Mouse (Mus musculus): ENCODE results near the gene Krtap4-8. TPM values are rescaled to one million over a fixed set of nuclear protein-coding genes. Genes with fewer than 3 reads are reported as not detected.

Krtap4-8 gene
- polyA plus RNA-seq (2014; fragmentation: Illumina TruSeq; extraction: RNeasy Lipid Tissue Mini Kit (QIAGEN cat#74804); ENCODE audit: low replicate concordance), result not detected

GRCm38 (mm10) chr11:99780604-99781003, at the start of gene Krtap4-8:
Krtap4-8 (minus strand) TSS chr11:99780704.

GRCm38 (mm10) chr11:99815566-99815965, 35.1 kb upstream of the Krtap4-8 start, which contains the start of gene Gm11564:
Gm11564 (minus strand) TSS chr11:99815666.

GRCm38 (mm10) chr11:99809792-99810191, 29.3 kb upstream of the Krtap4-8 start, which contains the start of gene Krtap4-13:
Krtap4-13 (minus strand) TSS chr11:99809892.

GRCm38 (mm10) chr11:99804346-99804745, 23.8 kb upstream of the Krtap4-8 start, which contains the start of gene Gm11554:
Gm11554 (minus strand) TSS chr11:99804446.

GRCm38 (mm10) chr11:99798832-99799231, 18.3 kb upstream of the Krtap4-8 start, which contains the start of gene Gm11569:
Gm11569 (minus strand) TSS chr11:99798932.

GRCm38 (mm10) chr11:99793367-99793766, 12.9 kb upstream of the Krtap4-8 start, which contains the start of gene Gm11596:
Gm11596 (minus strand) TSS chr11:99793467.

GRCm38 (mm10) chr11:99784900-99785299, 4.4 kb upstream of the Krtap4-8 start, which contains the start of gene Krtap4-9:
Krtap4-9 (plus strand) TSS chr11:99785200.

GRCm38 (mm10) chr11:99772813-99773212, 7.7 kb downstream of the Krtap4-8 start, which contains the start of gene Gm11595:
Gm11595 (minus strand) TSS chr11:99772913.

GRCm38 (mm10) chr11:99734190-99734589, 46.3 kb downstream of the Krtap4-8 start, which contains the start of gene Gm14180:
Gm14180 (minus strand) TSS chr11:99734290.

Other genes with a start within 250 kb of the Krtap4-8 start
- not detected for gene Krt40, start 237.5 kb downstream of the Krtap4-8 start, polyA plus RNA-seq (2014; fragmentation: Illumina TruSeq; extraction: RNeasy Lipid Tissue Mini Kit (QIAGEN cat#74804); ENCODE audit: low replicate concordance)
- gene Krtap3-3, start 229.8 kb downstream of the Krtap4-8 start, polyA plus RNA-seq (2014; fragmentation: Illumina TruSeq; extraction: RNeasy Lipid Tissue Mini Kit (QIAGEN cat#74804); ENCODE audit: low replicate concordance), result not detected
- gene Krtap3-2, start 223.9 kb downstream of the Krtap4-8 start, polyA plus RNA-seq (2014; fragmentation: Illumina TruSeq; extraction: RNeasy Lipid Tissue Mini Kit (QIAGEN cat#74804); ENCODE audit: low replicate concordance), result not detected
- gene Gm11939, start 221.2 kb downstream of the Krtap4-8 start, polyA plus RNA-seq (2014; fragmentation: Illumina TruSeq; extraction: RNeasy Lipid Tissue Mini Kit (QIAGEN cat#74804); ENCODE audit: low replicate concordance), result not detected
- not detected for gene Krtap3-1, start 214.1 kb downstream of the Krtap4-8 start, polyA plus RNA-seq (2014; fragmentation: Illumina TruSeq; extraction: RNeasy Lipid Tissue Mini Kit (QIAGEN cat#74804); ENCODE audit: low replicate concordance)
- gene Krtap1-5, start 199.7 kb downstream of the Krtap4-8 start, polyA plus RNA-seq (2014; fragmentation: Illumina TruSeq; extraction: RNeasy Lipid Tissue Mini Kit (QIAGEN cat#74804); ENCODE audit: low replicate concordance), result not detected
- not detected for gene Krtap1-4, start 197.1 kb downstream of the Krtap4-8 start, polyA plus RNA-seq (2014; fragmentation: Illumina TruSeq; extraction: RNeasy Lipid Tissue Mini Kit (QIAGEN cat#74804); ENCODE audit: low replicate concordance)
- not detected for gene Krtap1-3, start 189.4 kb downstream of the Krtap4-8 start, polyA plus RNA-seq (2014; fragmentation: Illumina TruSeq; extraction: RNeasy Lipid Tissue Mini Kit (QIAGEN cat#74804); ENCODE audit: low replicate concordance)
- gene Krtap9-3, start 182.6 kb downstream of the Krtap4-8 start, polyA plus RNA-seq (2014; fragmentation: Illumina TruSeq; extraction: RNeasy Lipid Tissue Mini Kit (QIAGEN cat#74804); ENCODE audit: low replicate concordance), result not detected
- gene Gm11938, start 177.4 kb downstream of the Krtap4-8 start, polyA plus RNA-seq (2014; fragmentation: Illumina TruSeq; extraction: RNeasy Lipid Tissue Mini Kit (QIAGEN cat#74804); ENCODE audit: low replicate concordance), result not detected
- gene Gm11937, start 170.5 kb downstream of the Krtap4-8 start, polyA plus RNA-seq (2014; fragmentation: Illumina TruSeq; extraction: RNeasy Lipid Tissue Mini Kit (QIAGEN cat#74804); ENCODE audit: low replicate concordance), result not detected
- not detected for gene Krtap2-4, start 165.9 kb downstream of the Krtap4-8 start, polyA plus RNA-seq (2014; fragmentation: Illumina TruSeq; extraction: RNeasy Lipid Tissue Mini Kit (QIAGEN cat#74804); ENCODE audit: low replicate concordance)
- gene Gm11562, start 160.3 kb downstream of the Krtap4-8 start, polyA plus RNA-seq (2014; fragmentation: Illumina TruSeq; extraction: RNeasy Lipid Tissue Mini Kit (QIAGEN cat#74804); ENCODE audit: low replicate concordance), result not detected
- not detected for gene Krtap4-1, start 152.5 kb downstream of the Krtap4-8 start, polyA plus RNA-seq (2014; fragmentation: Illumina TruSeq; extraction: RNeasy Lipid Tissue Mini Kit (QIAGEN cat#74804); ENCODE audit: low replicate concordance)
- gene Krtap4-2, start 145.6 kb downstream of the Krtap4-8 start, polyA plus RNA-seq (2014; fragmentation: Illumina TruSeq; extraction: RNeasy Lipid Tissue Mini Kit (QIAGEN cat#74804); ENCODE audit: low replicate concordance), result not detected
- not detected for gene Krtap4-7, start 136.6 kb downstream of the Krtap4-8 start, polyA plus RNA-seq (2014; fragmentation: Illumina TruSeq; extraction: RNeasy Lipid Tissue Mini Kit (QIAGEN cat#74804); ENCODE audit: low replicate concordance)
- gene Gm11555, start 130.5 kb downstream of the Krtap4-8 start, polyA plus RNA-seq (2014; fragmentation: Illumina TruSeq; extraction: RNeasy Lipid Tissue Mini Kit (QIAGEN cat#74804); ENCODE audit: low replicate concordance), result not detected
- gene Gm11563, start 121.7 kb downstream of the Krtap4-8 start, polyA plus RNA-seq (2014; fragmentation: Illumina TruSeq; extraction: RNeasy Lipid Tissue Mini Kit (QIAGEN cat#74804); ENCODE audit: low replicate concordance), result not detected
- not detected for gene Krtap4-6, start 114.7 kb downstream of the Krtap4-8 start, polyA plus RNA-seq (2014; fragmentation: Illumina TruSeq; extraction: RNeasy Lipid Tissue Mini Kit (QIAGEN cat#74804); ENCODE audit: low replicate concordance)
- gene Gm14190, start 90.0 kb downstream of the Krtap4-8 start, polyA plus RNA-seq (2014; fragmentation: Illumina TruSeq; extraction: RNeasy Lipid Tissue Mini Kit (QIAGEN cat#74804); ENCODE audit: low replicate concordance), result not detected
- not detected for gene Gm14180, start 46.4 kb downstream of the Krtap4-8 start, polyA plus RNA-seq (2014; fragmentation: Illumina TruSeq; extraction: RNeasy Lipid Tissue Mini Kit (QIAGEN cat#74804); ENCODE audit: low replicate concordance)
- not detected for gene Gm11595, start 7.8 kb downstream of the Krtap4-8 start, polyA plus RNA-seq (2014; fragmentation: Illumina TruSeq; extraction: RNeasy Lipid Tissue Mini Kit (QIAGEN cat#74804); ENCODE audit: low replicate concordance)
- gene Krtap4-9, start 4.5 kb upstream of the Krtap4-8 start, polyA plus RNA-seq (2014; fragmentation: Illumina TruSeq; extraction: RNeasy Lipid Tissue Mini Kit (QIAGEN cat#74804); ENCODE audit: low replicate concordance), result not detected
- gene Gm11596, start 12.8 kb upstream of the Krtap4-8 start, polyA plus RNA-seq (2014; fragmentation: Illumina TruSeq; extraction: RNeasy Lipid Tissue Mini Kit (QIAGEN cat#74804); ENCODE audit: low replicate concordance), result not detected
- not detected for gene Gm11569, start 18.2 kb upstream of the Krtap4-8 start, polyA plus RNA-seq (2014; fragmentation: Illumina TruSeq; extraction: RNeasy Lipid Tissue Mini Kit (QIAGEN cat#74804); ENCODE audit: low replicate concordance)
- not detected for gene Gm11554, start 23.7 kb upstream of the Krtap4-8 start, polyA plus RNA-seq (2014; fragmentation: Illumina TruSeq; extraction: RNeasy Lipid Tissue Mini Kit (QIAGEN cat#74804); ENCODE audit: low replicate concordance)
- not detected for gene Krtap4-13, start 29.2 kb upstream of the Krtap4-8 start, polyA plus RNA-seq (2014; fragmentation: Illumina TruSeq; extraction: RNeasy Lipid Tissue Mini Kit (QIAGEN cat#74804); ENCODE audit: low replicate concordance)
- not detected for gene Gm11564, start 35.0 kb upstream of the Krtap4-8 start, polyA plus RNA-seq (2014; fragmentation: Illumina TruSeq; extraction: RNeasy Lipid Tissue Mini Kit (QIAGEN cat#74804); ENCODE audit: low replicate concordance)
- not detected for gene 2300003K06Rik, start 57.4 kb upstream of the Krtap4-8 start, polyA plus RNA-seq (2014; fragmentation: Illumina TruSeq; extraction: RNeasy Lipid Tissue Mini Kit (QIAGEN cat#74804); ENCODE audit: low replicate concordance)
- gene Krtap4-16, start 70.9 kb upstream of the Krtap4-8 start, polyA plus RNA-seq (2014; fragmentation: Illumina TruSeq; extraction: RNeasy Lipid Tissue Mini Kit (QIAGEN cat#74804); ENCODE audit: low replicate concordance), result not detected
- gene Gm11568, start 77.2 kb upstream of the Krtap4-8 start, polyA plus RNA-seq (2014; fragmentation: Illumina TruSeq; extraction: RNeasy Lipid Tissue Mini Kit (QIAGEN cat#74804); ENCODE audit: low replicate concordance), result not detected
- not detected for gene Gm11559, start 83.8 kb upstream of the Krtap4-8 start, polyA plus RNA-seq (2014; fragmentation: Illumina TruSeq; extraction: RNeasy Lipid Tissue Mini Kit (QIAGEN cat#74804); ENCODE audit: low replicate concordance)
- gene Krtap9-1, start 92.7 kb upstream of the Krtap4-8 start, polyA plus RNA-seq (2014; fragmentation: Illumina TruSeq; extraction: RNeasy Lipid Tissue Mini Kit (QIAGEN cat#74804); ENCODE audit: low replicate concordance), result not detected
- not detected for gene Gm11567, start 98.5 kb upstream of the Krtap4-8 start, polyA plus RNA-seq (2014; fragmentation: Illumina TruSeq; extraction: RNeasy Lipid Tissue Mini Kit (QIAGEN cat#74804); ENCODE audit: low replicate concordance)
- not detected for gene Krtap31-1, start 127.2 kb upstream of the Krtap4-8 start, polyA plus RNA-seq (2014; fragmentation: Illumina TruSeq; extraction: RNeasy Lipid Tissue Mini Kit (QIAGEN cat#74804); ENCODE audit: low replicate concordance)
- not detected for gene Gm11565, start 134.0 kb upstream of the Krtap4-8 start, polyA plus RNA-seq (2014; fragmentation: Illumina TruSeq; extraction: RNeasy Lipid Tissue Mini Kit (QIAGEN cat#74804); ENCODE audit: low replicate concordance)
- not detected for gene Krtap31-2, start 155.6 kb upstream of the Krtap4-8 start, polyA plus RNA-seq (2014; fragmentation: Illumina TruSeq; extraction: RNeasy Lipid Tissue Mini Kit (QIAGEN cat#74804); ENCODE audit: low replicate concordance)
- gene Krtap9-5, start 167.8 kb upstream of the Krtap4-8 start, polyA plus RNA-seq (2014; fragmentation: Illumina TruSeq; extraction: RNeasy Lipid Tissue Mini Kit (QIAGEN cat#74804); ENCODE audit: low replicate concordance), result not detected
- not detected for gene Krtap29-1, start 198.3 kb upstream of the Krtap4-8 start, polyA plus RNA-seq (2014; fragmentation: Illumina TruSeq; extraction: RNeasy Lipid Tissue Mini Kit (QIAGEN cat#74804); ENCODE audit: low replicate concordance)
- gene Krtap16-1, start 205.9 kb upstream of the Krtap4-8 start, polyA plus RNA-seq (2014; fragmentation: Illumina TruSeq; extraction: RNeasy Lipid Tissue Mini Kit (QIAGEN cat#74804); ENCODE audit: low replicate concordance), result not detected
- gene Krtap17-1, start 213.3 kb upstream of the Krtap4-8 start, polyA plus RNA-seq (2014; fragmentation: Illumina TruSeq; extraction: RNeasy Lipid Tissue Mini Kit (QIAGEN cat#74804); ENCODE audit: low replicate concordance), result not detected
- gene Krt33a, start 235.5 kb upstream of the Krtap4-8 start, polyA plus RNA-seq (2014; fragmentation: Illumina TruSeq; extraction: RNeasy Lipid Tissue Mini Kit (QIAGEN cat#74804); ENCODE audit: low replicate concordance), result not detected
- not detected for gene Krt33b, start 249.2 kb upstream of the Krtap4-8 start, polyA plus RNA-seq (2014; fragmentation: Illumina TruSeq; extraction: RNeasy Lipid Tissue Mini Kit (QIAGEN cat#74804); ENCODE audit: low replicate concordance)

All from small intestine, adult 10 weeks (tissue).